Mouse (Mus musculus) CD4-positive, CD25-positive, alpha-beta regulatory T cell, adult 4 months (primary cell): ENCODE results near the gene Nrxn1. TPM values are rescaled to one million over a fixed set of nuclear protein-coding genes. Genes with fewer than 3 reads are reported as not detected.

Experiments used
- ATAC-seq: one replicate; pipeline ENCODE4 v1.8.0; 2017
- polyA plus RNA-seq, 2 experiments: library from polyadenylated mRNA; unstranded; fragments of 100-300 nt; shearing (Covaris generic); gene quantifications; one replicate each; pipeline ENCODE4 v1.2.1; 2017

The Nrxn1 gene
- polyA plus RNA-seq, 2 experiments from 2014 or later, result 0.34 TPM; not detected in 1

DNA sequence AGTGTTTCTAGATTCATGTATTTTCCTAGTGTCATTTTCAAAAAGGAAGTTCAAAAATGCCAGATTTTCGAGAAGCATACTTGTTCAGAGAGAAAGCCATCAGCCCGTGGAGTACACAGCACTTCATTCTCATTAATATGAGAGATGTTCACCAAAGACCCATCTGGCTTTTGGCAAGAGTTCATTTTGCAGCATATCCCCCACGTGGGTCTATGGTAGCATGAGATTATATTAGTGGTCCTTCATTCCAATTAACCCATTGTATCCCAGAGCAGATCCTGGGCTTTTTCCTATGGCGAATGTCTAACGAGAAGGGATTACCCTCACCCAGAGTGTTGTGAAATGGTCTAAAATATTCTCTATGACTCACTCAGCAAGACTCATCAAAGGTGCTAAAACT, 1032.0 kb downstream of the Nrxn1 start:
- ATAC-seq, result no peak

- no peak for ATAC-seq
Observed at GRCm38 (mm10) chr17:90060168-90060567, 1032.7 kb downstream of the Nrxn1 start.

- ATAC-seq, result no peak
Observed at GRCm38 (mm10) chr17:90059320-90060111, 1033.4 kb downstream of the Nrxn1 start.

DNA sequence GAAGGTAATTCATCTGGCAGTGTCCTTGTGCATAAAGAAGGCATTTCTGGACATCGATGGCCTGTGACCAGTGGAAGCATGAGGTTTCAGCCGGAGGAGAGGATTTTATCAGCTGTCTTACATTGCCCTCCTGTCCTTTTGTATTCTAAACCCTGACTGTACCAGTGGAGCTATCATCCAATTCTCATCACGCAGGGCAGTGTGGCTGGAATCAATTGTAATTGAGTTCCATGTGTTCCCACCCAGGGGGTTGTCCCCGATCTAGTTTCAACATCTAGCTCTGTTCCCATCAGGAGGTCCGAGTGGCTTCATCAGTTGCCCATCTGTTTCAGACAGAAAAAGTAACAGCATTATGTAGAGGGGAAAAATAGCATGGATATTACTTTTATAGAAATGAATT, 1038.6 kb downstream of the Nrxn1 start:
- ATAC-seq, result no peak

- ATAC-seq, result no peak
Observed at GRCm38 (mm10) chr17:90039316-90039715, 1053.6 kb downstream of the Nrxn1 start.

DNA sequence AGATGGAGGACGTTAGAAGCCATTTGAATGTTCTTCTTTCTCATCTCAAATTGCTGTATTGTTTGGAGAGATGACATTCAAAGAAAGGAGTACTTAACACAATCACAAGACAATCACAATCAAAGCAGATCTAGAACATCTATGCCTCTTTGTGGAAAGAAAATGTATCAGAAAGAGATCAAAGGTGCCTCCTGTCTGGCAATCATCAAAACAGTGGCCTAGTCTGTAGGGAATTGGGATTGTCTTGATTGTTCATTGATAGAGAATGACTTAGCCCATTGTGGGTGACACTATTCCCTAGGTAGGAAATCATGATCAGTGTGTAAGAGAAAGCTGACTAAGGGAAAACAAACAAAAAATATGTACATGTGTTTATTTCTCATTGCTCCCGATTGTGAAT, 1060.5 kb downstream of the Nrxn1 start:
- ATAC-seq, result no peak

GRCm38 (mm10) chr17:90016636-90017035, 1076.2 kb downstream of the Nrxn1 start:
- ATAC-seq, result no peak

DNA sequence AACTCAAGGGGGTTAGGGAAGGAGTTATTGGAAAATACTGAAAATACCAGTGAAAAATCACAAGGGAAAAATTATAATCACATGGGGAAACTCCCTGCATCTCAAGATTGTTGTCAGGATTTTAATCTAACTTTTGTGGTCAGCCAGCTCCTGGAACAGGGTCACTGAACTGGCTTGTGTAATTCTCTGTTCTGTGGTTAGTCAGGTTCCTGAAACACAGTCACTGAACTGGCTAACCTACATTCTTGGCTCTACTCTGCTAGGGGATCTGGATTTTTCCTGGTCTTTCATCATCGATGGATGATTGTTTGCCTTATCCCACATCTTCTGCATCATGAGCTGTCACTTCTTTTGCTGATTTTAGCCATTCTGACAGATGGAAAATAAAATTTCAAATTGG, 1081.1 kb downstream of the Nrxn1 start:
- ATAC-seq, result no peak

GRCm38 (mm10) chr17:90007438-90008109, 1085.3 kb downstream of the Nrxn1 start:
- no peak for ATAC-seq

GRCm38 (mm10) chr17:89990651-89991050, 1102.2 kb downstream of the Nrxn1 start:
- ATAC-seq, result no peak
